21 mouse cellular contexts compared by ENCODE assay signal in the genomic region with DNA sequence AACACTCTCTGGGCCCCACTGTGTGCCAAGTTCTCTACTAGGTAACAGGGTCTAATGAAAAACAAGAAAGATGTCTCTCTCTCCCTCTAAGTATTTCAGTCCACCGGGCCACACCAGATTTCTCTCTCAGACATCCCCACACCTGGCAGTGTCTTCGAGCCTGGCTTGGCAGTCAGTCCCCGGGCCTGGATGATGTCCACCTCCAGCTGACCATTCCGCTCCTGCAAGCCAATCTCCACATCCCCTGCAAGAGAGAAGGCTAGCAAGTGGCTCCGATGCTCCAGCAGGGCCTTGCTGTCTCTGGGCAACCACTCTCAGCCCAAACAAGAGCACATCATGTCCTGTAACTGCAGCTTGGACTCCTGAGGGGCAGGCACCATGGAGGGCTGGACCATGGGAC. TPM values are rescaled to one million over a fixed set of nuclear protein-coding genes. Genes with fewer than 3 reads are reported as not detected.
"Had no signal": no experiment of that assay in that cellular context is flagged by ENCODE, and none has a peak within 500 bp of the region (broad histone marks: within the 10 kb centered on the region; RNA-seq: fewer than 3 reads in every experiment).

No protein-coding gene starts in this region.

- H3K4me3 ChIP-seq: limb, embryonic 12.5 days; liver, embryonic 13.5 days; midbrain, embryonic 12.5 days; myocyte; neural tube, embryonic 15.5 days had no signal

- H3K27me3 ChIP-seq: midbrain, embryonic 12.5 days; neural tube, embryonic 15.5 days had no signal

- H3K4me1 ChIP-seq: liver, embryonic 13.5 days had no signal

- DNase-seq: kidney, postnatal 36 days; layer of hippocampus, adult 9-11 months; layer of hippocampus, postnatal 36 days; liver; liver, embryonic 13.5 days; liver, postnatal 0 days; right cerebral cortex, adult 18-20 months; right cerebral cortex, postnatal 25 days; thymus, postnatal 36 days had no signal

- ATAC-seq: liver, postnatal 0 days had no signal

- H3K27ac ChIP-seq: kidney, postnatal 0 days; limb, embryonic 12.5 days; liver, embryonic 13.5 days; midbrain, embryonic 12.5 days; neural tube, embryonic 15.5 days had no signal

RNA-seq across cellular contexts. Expression of a gene that starts 11.9 kb away (rescaled TPM):
- total RNA-seq: layer of hippocampus, postnatal 36 days; megakaryocyte-erythroid progenitor cell, adult 5-6 weeks had no signal
- polyA plus RNA-seq: kidney, postnatal 0 days; limb, embryonic 12.5 days; liver, embryonic 13.5 days; liver, postnatal 0 days; lung, embryonic 16.5 days; midbrain, embryonic 12.5 days; myocyte; neural tube, embryonic 11.5 days; neural tube, embryonic 15.5 days; small intestine, adult 2 months; stomach, embryonic 16.5 days; thymus, postnatal 0 days had no signal

RNA-seq across cellular contexts. Expression of a gene that starts 44.6 kb away (rescaled TPM):
- total RNA-seq: layer of hippocampus, adult 18-20 months; megakaryocyte-erythroid progenitor cell, adult 5-6 weeks had no signal
- polyA plus RNA-seq: small intestine, adult 2 months had no signal

RNA-seq across cellular contexts. Expression of a gene that starts 53.2 kb away (rescaled TPM):
- total RNA-seq: megakaryocyte-erythroid progenitor cell, adult 5-6 weeks had no signal
- polyA plus RNA-seq: myocyte; thymus, postnatal 0 days had no signal
